Mouse (Mus musculus) cerebellum, adult 2 months (tissue): ENCODE measurements around the gene Gpr19.

Source experiments
- CTCF ChIP-seq: fragments of 200-500 bp; IDR thresholded peaks from 2 replicates; pipeline ENCODE4 v1.5.1; 2011; ENCODE audit warnings: low read depth, mild to moderate bottlenecking, control low read depth, low read length, moderate library complexity, borderline replicate concordance; ENCODE audit not compliant: insufficient read depth
- POLR2A ChIP-seq: fragments of 200-500 bp; IDR thresholded peaks from 2 replicates; pipeline ENCODE4 v1.6.1; 2011; ENCODE audit warnings: low read length, control low read depth, borderline replicate concordance; ENCODE audit not compliant: insufficient read depth

- TF ChIP-seq CTCF (no peak), POLR2A (no peak)
Observed at GRCm38 (mm10) chr6:134870887-134871286, 27.5 kb downstream of the Gpr19 start.
